Mouse (Mus musculus): ENCODE results near the gene Myo1e. TPM values are rescaled to one million over a fixed set of nuclear protein-coding genes. Genes with fewer than 3 reads are reported as not detected.

Gene Myo1e
- polyA plus RNA-seq, 1 experiment, result 9.4 TPM

DNA sequence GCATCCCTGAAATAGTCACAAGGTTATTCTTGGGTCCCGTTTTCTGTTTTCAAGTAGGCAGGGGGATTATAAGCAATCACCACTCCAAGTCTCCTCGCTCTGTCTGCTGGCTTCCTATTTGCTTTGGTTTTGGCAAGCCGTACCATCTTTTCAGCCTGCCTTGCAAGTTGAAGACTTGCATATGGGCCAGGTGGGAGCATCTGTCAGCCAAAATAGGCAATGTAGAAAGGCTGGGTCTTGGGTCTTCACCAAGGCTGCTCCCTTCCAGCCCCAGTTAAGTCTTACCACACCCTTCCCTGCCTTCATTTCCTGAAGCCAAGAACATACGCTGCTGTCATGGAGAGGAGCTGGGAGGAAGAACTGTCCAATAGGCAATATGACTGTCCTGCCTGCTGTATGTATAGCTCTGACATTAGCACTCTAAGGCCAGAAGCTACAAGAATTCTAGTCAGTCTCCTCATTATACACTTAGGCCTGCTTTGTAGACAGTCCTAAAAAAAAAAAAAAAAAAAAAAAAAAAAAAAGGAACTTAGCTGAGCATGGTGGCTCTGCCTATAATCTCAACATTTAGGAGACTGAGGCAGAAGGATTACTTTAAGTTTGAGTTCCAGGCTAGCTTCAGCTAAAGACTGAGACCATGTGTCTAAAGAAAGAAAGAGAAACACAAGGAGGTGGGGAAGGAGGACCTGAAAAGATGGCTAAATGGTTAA is 180.4 kb downstream of the Myo1e start:
- Histone ChIP-seq H3K4me3 (ENCODE audit: insufficient read depth, low read length) (no peak overlapping the region), H3K27ac (ENCODE audit: insufficient read depth, low read length) (no peak overlapping the region), H3K4me1 (ENCODE audit: control insufficient read depth, insufficient read depth, low read length) (no peaks in the 10 kb centered on the region)
- TF ChIP-seq CTCF (IDR thresholded peaks at IDR 0.05; ENCODE audit: extremely low read depth, insufficient read depth, low read length), result no peak
- no peak for TF ChIP-seq POLR2A (IDR thresholded peaks at IDR 0.05; ENCODE audit: extremely low read depth, insufficient read depth, low read length)

- Histone ChIP-seq H3K27ac (ENCODE audit: insufficient read depth, low read length) (no peak overlapping the region), H3K4me3 (ENCODE audit: insufficient read depth, low read length) (no peak overlapping the region), H3K4me1 (ENCODE audit: control insufficient read depth, insufficient read depth, low read length) (no peaks in the 10 kb centered on the region)
- TF ChIP-seq CTCF (IDR thresholded peaks at IDR 0.05; ENCODE audit: extremely low read depth, insufficient read depth, low read length) (no peak), POLR2A (IDR thresholded peaks at IDR 0.05; ENCODE audit: extremely low read depth, insufficient read depth, low read length) (no peak)
Observed at GRCm38 (mm10) chr9:70389548-70389947, 182.4 kb downstream of the Myo1e start.

GRCm38 (mm10) chr9:70391042-70391441 is 183.9 kb downstream of the Myo1e start:
- Histone ChIP-seq H3K4me3 (ENCODE audit: insufficient read depth, low read length) (no peak overlapping the region), H3K4me1 (ENCODE audit: control insufficient read depth, insufficient read depth, low read length) (no peaks in the 10 kb centered on the region), H3K27ac (ENCODE audit: insufficient read depth, low read length) (no peak overlapping the region)
- TF ChIP-seq CTCF (IDR thresholded peaks at IDR 0.05; ENCODE audit: extremely low read depth, insufficient read depth, low read length) (no peak), POLR2A (IDR thresholded peaks at IDR 0.05; ENCODE audit: extremely low read depth, insufficient read depth, low read length) (no peak)

- no peak for TF ChIP-seq POLR2A (IDR thresholded peaks at IDR 0.05; ENCODE audit: extremely low read depth, insufficient read depth, low read length)
- TF ChIP-seq CTCF (IDR thresholded peaks at IDR 0.05; ENCODE audit: extremely low read depth, insufficient read depth, low read length), result no peak
- Histone ChIP-seq H3K4me3 (ENCODE audit: insufficient read depth, low read length) (no peak overlapping the region), H3K27ac (ENCODE audit: insufficient read depth, low read length) (no peak overlapping the region), H3K4me1 (ENCODE audit: control insufficient read depth, insufficient read depth, low read length) (no peaks in the 10 kb centered on the region)
Observed at GRCm38 (mm10) chr9:70391660-70392562, 184.8 kb downstream of the Myo1e start.

DNA sequence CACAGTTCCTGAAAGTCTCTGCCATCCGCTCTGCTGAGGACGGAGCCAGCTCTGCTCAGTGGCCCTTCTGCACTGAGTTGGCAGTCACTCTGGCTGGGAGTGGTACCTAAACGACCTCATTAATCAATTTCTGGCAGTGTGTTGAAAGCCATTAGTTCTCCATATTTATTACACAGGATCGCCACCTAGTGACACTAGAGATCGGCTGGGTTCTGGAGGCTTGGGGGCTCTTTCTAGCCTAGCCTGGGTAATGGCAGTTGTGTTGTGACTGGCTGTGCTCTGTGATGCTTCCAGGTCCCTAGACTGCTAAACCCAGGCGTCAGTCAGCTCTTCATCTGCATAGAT is 185.4 kb downstream of the Myo1e start:
- TF ChIP-seq CTCF (IDR thresholded peaks at IDR 0.05; ENCODE audit: extremely low read depth, insufficient read depth, low read length), result peak; percentile 64
- TF ChIP-seq POLR2A (IDR thresholded peaks at IDR 0.05; ENCODE audit: extremely low read depth, insufficient read depth, low read length), result no peak
- no peak overlapping the region for H3K4me3 ChIP-seq (ENCODE audit: insufficient read depth, low read length)
- H3K27ac ChIP-seq (ENCODE audit: insufficient read depth, low read length), result no peak overlapping the region
- H3K4me1 ChIP-seq (ENCODE audit: control insufficient read depth, insufficient read depth, low read length), result no peaks in the 10 kb centered on the region

- TF ChIP-seq CTCF (IDR thresholded peaks at IDR 0.05; ENCODE audit: extremely low read depth, insufficient read depth, low read length), result 0 out of 2 replicates have a peak, but pooled peaks have one; percentile 30
- TF ChIP-seq POLR2A (IDR thresholded peaks at IDR 0.05; ENCODE audit: extremely low read depth, insufficient read depth, low read length), result no peak
- no peaks in the 10 kb centered on the region for H3K4me1 ChIP-seq (ENCODE audit: control insufficient read depth, insufficient read depth, low read length)
- no peak overlapping the region for H3K27ac ChIP-seq (ENCODE audit: insufficient read depth, low read length)
- H3K4me3 ChIP-seq (ENCODE audit: insufficient read depth, low read length), result no peak overlapping the region
Observed at GRCm38 (mm10) chr9:70395617-70396016, 188.5 kb downstream of the Myo1e start.

DNA sequence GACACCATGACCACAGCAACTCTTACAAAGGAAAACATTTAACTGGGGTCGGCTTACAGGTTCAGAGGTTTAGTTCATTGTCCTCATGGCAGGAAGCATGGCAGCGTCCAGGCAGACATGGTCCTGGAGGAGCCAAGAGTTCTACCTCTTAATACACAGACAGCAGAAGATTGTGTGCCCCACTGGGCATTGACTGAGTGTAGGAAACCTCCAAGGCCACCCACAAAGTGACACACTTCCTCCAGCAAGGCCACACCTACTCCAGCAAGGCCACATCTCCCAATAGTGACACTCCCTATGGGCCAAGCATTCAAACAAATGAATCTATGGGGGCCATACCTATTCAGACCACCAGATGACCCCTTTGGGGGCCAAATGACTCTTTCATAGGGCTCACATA is 188.9 kb downstream of the Myo1e start:
- Histone ChIP-seq H3K4me1 (ENCODE audit: control insufficient read depth, insufficient read depth, low read length) (no peaks in the 10 kb centered on the region), H3K27ac (ENCODE audit: insufficient read depth, low read length) (no peak overlapping the region), H3K4me3 (ENCODE audit: insufficient read depth, low read length) (no peak overlapping the region)
- no peak for TF ChIP-seq POLR2A (IDR thresholded peaks at IDR 0.05; ENCODE audit: extremely low read depth, insufficient read depth, low read length)

DNA sequence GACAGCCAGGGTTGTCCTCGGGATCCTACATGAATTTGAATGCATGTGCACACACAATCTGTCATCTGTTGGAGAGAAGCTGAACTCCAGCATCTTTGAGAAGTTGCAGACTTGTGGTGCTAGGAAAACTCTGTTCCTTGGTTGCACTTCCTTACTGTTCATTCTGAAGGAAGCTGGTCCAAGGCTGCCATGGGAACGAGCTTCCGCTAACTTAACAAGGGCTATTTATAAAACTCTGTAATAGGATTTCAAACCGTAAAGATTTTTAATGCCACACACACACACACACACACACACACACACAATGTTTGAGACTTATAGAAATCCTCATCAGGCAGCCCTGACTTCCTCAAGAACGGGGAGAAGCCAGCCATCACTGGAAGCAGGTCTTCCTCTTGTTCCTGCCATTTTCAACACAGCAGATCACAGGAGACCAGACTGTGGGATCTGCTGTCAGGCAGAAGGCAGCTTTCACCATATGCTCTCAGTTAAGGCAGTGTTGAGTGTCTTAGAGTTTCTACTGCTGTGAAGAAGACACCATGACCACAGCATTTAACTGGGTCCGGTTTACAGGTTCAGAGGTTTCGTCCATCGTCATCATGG is 194.9 kb downstream of the Myo1e start:
- H3K4me3 ChIP-seq (ENCODE audit: insufficient read depth, low read length), result no peak overlapping the region
- 0 out of 2 replicates have a peak overlapping the region, but pooled peaks have one; percentile 48 for H3K27ac ChIP-seq (ENCODE audit: insufficient read depth, low read length)
- TF ChIP-seq CTCF (IDR thresholded peaks at IDR 0.05; ENCODE audit: extremely low read depth, insufficient read depth, low read length) (no peak), POLR2A (IDR thresholded peaks at IDR 0.05; ENCODE audit: extremely low read depth, insufficient read depth, low read length) (no peak)
- H3K4me1 ChIP-seq (ENCODE audit: control insufficient read depth, insufficient read depth, low read length), result peaks cover 5% of the 10 kb centered on the region

DNA sequence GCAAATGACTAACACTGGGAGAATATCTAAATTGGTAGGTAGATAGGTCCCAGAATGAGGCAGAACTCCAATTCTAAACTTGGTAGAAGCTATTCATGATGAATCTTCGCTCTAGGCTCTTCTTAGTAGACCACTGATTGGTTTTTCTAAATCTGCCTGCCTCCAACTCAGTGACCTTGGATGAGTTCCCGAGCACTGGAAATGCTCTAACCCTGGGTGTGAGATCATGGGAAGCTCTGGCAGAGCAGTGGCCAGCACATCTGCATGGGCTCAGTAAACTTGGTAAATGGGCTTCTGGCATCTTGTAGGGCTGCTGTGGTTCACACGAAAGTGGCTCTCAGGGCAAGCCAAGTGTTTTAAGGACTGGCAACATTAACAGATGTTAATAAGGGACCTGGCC is 199.4 kb downstream of the Myo1e start:
- Histone ChIP-seq H3K4me1 (ENCODE audit: control insufficient read depth, insufficient read depth, low read length) (peaks cover 5% of the 10 kb centered on the region), H3K27ac (ENCODE audit: insufficient read depth, low read length) (no peak overlapping the region), H3K4me3 (ENCODE audit: insufficient read depth, low read length) (no peak overlapping the region)
- TF ChIP-seq CTCF (IDR thresholded peaks at IDR 0.05; ENCODE audit: extremely low read depth, insufficient read depth, low read length) (no peak), POLR2A (IDR thresholded peaks at IDR 0.05; ENCODE audit: extremely low read depth, insufficient read depth, low read length) (no peak)
